Mouse (Mus musculus) spleen, adult 12 weeks (tissue): ENCODE measurements around the gene Zfp622.
A peak's percentile ranks its signal among the peaks of the same experiment; 100 is the strongest.

ENCODE experiments used
- DNase-seq: peaks from one replicate; pipeline ENCODE4 v3.0.0; 2022; ENCODE audit warnings: low spot score

Gene Zfp622

DNA sequence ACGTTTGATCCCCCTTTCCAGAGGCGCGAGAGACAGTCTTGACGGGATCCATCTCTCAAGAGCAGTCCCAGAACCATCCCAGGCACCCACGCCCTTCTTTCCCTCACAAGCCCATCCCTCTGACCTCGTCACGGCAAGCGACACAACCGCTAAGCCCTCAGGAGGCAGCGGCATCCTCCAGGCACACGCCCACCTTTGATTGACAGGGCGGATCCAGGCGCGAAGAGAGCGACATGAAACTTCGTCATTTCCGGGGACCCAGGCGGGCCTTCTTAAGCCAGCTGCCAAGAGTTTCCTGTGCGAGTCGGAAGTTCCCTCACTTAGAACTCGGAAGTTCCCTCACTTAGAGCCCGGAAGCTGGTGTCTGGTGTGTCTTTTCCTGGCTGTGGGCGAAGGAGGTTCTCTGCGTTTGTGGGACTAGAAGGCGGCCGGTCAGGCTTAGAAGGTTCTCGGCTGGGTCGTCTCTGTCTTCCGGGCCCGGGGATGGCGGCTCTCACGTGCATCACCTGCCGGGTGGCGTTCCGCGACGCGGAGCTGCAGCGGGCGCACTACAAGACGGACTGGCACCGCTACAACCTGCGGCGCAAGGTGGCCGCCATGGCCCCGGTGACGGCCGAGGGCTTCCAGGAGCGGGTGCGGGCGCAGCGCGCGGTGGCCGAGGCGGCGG lies at the start of gene Zfp622:
TSS of gene Zfp622 (plus strand) at position 300 of the 667 bp plus-strand sequence.
- peak; percentile 88 for DNase-seq

DNA sequence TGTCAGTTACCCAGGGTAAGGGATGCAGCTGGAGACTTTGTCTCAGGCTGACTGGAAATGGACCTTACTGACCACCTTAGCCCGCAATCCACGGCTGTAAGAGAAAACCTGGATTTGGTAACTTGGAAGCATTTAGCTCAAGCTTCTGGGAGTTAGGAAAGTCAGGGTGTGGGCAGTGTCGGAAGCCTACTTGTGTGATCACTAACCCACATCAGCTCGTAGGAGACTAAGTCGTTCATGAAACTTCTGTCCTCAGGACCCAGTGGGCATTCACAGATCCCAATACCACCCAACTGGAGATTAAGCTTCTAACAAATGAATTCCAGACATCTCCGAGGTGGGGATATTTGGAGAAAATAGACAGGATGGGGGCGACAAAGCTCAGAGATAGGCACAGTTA lies 49.8 kb upstream of the Zfp622 start:
- no peak for DNase-seq

DNA sequence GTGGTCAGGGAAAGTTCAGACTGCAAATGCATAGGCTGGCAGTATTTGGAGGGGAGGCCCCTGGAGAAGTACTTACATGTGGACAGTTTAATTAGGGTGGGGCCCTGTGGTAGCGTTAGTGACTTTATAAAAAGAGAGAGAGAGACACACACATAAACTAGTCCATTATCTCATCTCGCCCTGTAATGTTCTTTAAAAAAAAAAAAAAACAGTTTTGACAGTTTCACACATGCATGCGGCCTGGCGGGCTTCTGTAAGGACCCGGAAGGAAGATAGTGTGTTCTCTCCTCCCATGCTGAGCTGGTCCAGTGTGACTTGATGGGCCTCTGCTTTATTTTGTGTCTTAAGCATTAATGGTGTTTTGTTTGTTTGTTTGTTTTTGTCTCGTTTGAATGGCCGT lies 45.7 kb upstream of the Zfp622 start:
- no peak for DNase-seq

DNA sequence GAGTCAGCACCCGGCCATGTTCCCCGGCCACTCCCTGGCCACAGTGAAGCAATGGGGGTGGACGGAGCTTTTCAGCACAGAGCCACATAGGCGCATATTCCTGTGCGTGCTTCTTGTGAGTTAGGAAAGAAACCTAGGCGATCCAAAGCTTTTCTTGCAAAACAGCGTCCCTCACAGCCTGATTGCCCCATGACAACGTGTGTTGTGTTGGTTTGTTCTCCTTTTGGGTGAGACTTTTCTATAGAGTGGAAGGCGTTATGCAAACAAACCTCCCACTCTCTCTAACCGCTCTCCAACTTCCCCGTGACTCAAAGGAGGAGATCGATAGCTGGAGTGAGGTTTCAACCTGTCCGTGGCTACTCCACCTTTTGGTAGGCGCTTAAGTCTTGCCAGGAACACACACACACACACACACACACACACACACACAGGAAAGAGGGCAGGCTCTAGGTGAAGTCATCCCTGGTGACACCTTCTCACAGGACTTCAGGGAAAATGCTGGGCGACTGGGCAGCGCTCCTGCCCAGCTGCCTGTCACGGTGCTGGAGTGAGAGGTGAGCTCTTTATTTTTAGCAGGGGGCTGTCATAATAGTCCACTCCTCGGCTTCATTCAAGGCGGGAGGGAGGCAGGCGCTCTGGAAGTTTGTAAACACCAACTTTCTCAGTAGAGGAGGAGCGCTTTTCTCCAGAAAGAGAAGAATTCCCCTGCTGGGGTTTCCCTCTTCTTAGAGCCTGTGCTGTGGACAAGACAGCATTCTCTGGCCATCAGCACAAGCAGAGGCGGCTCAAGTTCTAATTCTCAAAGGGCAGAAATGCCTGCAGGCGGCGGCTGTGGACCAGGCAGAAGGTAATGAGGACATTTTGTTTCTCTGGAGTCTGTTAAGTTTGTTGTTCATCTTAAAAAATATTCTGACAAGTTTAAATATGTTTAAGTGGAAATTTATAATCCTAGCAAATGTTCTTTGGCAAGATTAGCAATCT lies 43.5 kb upstream of the Zfp622 start:
- no peak for DNase-seq

DNA sequence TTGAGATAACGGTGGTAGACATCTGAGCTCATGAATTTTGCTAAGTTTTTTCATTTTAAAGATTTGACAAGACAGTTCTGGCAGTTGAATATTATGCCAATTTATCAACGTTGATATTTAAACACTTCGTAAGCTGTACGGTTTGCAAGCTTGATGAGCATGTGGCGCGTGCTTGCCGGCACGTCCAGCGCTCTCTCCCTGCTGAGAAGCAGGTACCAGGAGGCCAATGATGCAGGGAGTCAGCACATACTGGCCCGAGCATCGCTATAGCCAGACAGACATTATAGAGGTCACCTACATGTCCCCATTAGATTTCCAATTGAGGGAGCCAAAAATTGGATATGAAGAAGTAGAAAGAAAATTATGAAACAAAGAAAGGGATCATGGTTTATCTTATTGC lies 42.7 kb upstream of the Zfp622 start:
- DNase-seq = no peak

DNA sequence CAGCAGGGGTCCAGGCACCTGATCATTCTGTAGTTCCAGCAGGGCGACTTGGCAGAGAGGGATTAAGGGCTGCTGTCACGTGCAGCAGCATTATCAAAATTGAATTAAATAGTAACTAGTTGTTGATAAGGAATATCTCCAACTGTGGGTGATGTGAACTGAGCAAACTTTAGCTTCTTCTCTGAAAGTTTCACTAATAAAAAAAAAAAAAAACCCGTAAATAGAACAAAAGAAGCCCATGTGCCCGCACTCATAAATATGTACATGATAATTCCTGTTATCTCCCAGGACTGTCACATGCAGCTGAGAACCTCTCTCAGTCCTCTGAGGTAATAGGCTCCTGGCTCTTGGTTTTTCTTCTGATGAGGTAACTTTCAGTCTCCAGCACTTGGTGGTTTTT lies 41.8 kb upstream of the Zfp622 start:
- DNase-seq = no peak

DNA sequence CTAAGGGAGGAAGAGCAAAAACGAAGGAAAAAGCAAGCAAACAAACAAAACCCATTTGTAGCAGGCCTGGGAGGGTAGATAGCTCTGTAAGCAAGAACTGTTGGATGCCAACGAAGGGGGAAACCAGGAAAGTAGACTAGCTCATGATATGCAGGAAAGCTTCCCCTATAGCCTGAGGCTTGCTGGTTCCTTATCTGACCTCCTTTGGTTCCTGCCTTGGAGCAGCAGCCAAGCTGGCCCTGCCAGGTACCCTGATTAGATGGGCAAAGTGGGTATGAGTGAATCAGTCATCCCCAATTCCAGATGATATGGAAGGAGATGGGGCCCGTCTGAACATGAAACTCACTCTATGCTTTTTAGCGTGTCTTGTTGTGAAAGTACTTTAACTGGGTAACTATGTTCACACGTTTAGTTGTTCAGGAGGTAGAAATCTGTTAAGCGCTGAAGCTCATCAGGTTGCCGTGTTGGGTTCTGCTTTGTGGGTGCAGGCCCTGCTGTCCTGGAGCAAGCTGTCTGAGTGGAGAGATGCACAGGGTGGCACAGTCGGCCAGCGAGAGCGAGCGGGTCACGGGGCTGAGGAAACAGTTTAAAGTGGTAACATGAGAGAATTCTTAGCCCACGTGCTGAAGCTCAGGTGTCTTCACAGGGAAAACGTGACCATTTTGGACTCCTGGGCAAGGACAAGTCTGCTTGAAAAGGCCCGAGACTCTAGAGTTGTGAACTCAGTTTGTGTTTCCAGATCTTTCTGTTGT lies 40.6 kb upstream of the Zfp622 start:
- no peak for DNase-seq

DNA sequence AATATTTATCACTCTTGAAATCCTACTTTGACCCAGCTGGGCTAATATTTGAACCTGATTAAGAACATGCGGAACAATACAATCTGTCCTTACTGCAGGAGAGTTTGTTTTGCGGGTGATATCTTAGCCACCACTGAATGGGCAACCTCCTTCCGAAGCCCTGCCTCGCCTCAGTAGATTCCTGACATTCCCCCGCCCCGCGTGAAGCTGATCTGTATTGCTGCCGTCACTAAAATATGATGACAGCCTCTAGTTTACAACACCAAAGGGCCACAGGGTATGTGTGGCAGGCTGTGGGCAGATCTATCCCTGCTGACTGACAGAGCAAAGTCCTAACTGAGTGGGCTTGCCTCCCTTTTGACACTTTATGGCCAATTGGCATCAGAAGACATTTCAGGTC lies 38.9 kb upstream of the Zfp622 start:
- DNase-seq = no peak

DNA sequence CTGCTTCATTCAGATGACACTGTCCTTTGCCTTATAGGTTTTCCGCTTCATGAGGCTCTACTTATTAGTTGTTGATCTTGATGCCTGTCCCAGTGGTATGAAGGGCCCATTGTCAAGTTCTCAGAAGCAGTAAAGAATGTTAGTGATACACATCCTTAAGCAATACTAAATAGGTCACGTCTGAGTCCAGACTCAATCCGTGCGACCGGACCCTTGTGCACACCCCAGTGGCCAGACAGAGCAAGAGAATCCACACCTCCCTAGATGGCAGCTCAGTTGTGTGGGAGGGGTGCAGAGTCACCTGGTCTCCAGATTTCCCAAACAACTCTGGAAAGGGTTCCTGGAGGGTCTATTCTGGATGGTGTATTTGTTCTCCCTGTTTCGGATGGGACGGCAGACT lies 37.7 kb upstream of the Zfp622 start:
- DNase-seq = no peak

DNA sequence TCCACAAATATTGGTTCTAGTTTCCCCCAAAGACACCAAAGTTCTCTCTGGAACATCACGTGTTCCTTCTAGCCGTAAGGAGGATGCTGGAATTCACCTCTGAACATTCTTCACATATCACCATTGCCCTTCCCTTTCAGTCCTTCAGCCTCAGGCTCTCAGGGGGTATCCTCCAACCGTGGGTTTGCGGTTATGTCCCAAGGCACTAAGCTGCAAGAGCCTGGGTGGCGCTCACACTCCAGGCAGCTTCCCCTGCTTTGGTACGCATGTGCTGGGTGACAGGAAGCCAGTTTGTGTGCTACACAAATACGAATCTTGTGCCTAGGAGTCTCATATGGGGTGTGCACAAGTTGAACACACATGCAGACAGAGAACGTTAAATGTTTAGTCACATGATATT lies 36.8 kb upstream of the Zfp622 start:
- DNase-seq = no peak

DNA sequence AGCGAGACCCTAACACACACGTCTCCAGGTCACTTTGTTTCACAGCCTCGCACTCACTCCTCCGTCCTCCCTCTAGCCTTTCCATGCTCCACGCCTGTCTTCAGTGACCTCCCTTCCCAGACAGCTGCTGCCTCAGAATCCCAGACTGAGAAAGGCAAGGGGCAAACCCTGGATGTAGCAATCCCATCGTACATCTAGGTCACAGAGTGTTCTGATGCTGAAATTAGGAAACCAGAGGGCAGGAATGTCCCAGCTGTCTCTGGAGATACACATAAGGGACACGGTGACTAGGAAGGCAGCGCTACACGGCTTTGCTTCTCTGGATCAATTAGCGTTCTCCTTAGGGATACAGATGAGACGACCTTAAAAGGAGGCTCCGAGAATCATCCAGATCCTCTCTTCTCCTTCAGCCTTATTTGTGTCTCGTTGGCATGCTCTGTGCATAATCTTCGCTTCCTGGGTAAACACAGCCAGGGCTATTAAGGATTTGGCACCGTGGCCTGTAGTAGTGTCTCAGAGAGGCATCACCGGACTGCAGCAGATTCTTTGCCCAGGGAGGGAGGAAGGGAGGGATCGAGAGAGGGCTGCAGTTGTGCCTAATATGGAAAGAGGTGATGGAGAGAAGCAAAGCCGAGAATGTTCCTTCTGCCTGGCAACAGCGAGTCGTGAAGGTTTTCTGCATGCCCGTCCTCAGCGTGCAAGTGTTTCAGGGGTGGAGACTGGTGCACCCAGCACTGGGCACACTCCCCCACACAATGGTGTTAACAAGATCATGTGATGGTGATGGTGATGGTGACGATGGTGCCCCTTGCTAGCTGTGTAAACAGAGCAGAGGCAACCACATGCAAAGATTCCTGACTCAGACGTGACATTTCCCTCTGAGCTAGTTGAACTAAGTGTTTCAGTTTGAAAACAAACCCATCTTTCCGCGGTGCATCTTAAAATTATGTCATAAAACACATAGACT lies 35.6 kb upstream of the Zfp622 start:
- DNase-seq = no peak

DNA sequence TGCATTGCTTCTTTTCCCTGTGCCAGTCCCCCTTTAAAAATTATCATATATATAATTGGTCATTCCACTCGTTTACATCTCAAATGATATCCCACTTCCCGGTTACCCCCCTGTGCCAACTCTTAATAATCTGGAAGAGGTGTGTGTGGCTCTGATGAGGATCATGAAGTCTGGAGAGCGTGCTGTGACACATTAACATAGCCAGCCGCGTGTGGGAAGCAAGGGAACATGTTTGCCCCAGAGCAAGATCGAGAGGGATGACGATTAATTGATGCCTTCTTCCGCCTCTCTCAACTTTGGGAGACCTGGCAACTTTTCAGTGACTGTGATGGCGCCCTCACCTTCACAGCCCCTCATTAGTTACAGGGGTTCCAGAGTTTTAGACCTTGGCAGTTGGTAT lies 34.5 kb upstream of the Zfp622 start:
- DNase-seq = no peak

DNA sequence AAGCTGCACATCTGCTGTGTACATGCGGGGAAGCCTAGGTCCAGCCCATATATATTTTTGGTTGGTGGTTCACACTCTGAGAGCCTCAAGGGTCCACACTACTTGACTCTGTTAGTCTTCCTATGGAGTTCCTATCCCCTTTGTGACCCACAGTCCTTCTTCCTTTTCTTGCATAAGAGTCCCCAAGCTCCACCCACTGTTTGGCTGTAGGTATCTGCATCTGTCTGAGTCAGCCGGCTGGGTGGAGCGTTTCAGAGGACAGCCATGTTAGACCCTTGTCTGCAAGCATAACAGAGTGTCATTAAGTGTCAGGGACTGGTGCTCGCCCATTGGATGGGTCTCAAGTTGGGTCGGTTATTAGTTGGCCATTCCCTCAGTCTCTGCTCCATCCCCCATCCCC lies 33.6 kb upstream of the Zfp622 start:
- no peak for DNase-seq

DNA sequence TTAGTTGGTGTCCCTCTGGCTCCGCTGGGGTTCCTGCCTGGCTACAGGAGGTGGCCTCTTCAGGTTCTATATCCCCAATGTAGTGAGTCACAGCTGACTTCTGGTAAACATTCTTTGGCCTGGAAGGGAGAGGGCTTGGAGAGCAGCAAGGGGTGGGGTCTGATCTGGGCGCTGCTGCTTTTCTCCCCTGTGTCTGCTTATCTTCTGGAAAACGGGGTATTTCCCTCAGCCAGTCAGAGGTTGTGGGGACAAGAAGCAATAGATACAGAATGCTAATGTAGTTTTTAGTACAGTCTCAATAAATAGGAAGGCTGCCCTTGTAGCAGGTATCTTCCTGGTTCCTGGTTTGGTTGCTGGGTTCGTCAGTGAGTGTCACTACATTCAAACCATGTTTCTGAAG lies 33.1 kb upstream of the Zfp622 start:
- DNase-seq = no peak

DNA sequence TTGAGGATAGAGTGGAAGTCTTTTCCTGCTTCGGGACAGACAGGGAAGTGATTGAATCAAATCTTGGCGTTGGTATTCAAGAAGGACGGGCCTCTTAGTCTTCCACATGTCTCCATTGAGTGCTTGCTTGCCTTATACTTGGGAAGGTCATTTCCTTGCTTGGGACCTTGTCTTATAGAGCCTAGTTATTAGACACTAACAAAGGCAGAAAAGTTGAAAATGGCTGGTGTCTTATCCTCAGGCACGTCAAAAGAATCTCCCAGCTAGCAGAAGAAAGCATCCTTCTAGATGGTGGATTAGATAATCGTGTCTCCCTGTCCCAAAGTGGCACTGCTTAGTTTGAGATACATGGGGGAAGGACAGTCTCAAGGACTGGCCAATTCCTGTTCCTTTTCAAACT lies 28.2 kb upstream of the Zfp622 start:
- no peak for DNase-seq

DNA sequence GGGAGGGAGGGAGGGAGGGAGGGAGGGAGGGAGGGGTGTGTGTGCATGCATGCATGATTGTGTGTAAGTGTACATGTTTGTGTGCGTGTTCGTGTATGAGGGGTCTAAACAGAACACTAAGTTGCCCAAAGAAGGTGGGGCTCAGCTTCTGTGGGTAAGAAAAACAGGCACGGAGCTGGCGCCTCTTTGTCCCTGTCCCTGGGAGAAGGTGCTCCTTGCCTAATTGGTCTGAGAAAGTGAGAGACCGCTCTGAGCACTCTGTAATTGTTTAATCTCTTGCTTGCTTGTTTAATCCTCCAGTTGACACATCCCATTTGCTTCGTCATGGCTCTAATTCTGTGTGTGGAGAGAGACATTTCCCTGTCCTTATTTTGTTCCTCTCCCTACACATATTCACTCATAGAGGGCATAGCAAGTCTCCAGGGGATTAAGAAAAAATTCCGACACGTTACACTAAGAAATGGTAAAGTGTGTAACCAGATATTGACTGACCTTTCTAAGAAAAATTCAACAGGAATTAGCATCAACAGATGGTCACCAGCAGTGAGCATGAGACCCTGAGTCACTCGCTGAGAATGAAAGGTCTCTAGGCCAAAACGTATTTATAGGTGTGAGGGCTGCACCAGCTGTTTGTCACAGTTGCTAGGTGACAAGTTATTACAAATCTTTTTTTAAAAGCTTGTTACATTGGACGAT lies 27.6 kb upstream of the Zfp622 start:
- DNase-seq = no peak

DNA sequence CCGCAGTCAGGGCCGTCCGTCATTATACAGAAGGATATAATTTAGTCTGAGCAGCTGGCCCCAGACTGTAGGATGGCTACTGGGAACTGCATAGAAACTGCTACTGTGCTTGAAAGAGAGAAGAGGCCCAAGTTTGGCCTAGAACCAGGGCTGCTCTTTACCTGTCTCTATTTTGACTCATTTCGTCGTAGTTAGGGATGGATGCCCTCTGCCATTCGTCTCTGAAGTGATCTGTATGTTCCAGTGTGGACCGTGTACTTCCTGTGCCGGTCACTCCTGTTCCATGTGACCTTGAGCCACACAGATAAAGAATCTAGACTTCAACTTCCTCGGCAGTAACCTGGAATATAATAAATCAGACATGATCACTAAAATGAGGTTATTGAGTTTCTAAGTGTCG lies 26.5 kb upstream of the Zfp622 start:
- DNase-seq = no peak

DNA sequence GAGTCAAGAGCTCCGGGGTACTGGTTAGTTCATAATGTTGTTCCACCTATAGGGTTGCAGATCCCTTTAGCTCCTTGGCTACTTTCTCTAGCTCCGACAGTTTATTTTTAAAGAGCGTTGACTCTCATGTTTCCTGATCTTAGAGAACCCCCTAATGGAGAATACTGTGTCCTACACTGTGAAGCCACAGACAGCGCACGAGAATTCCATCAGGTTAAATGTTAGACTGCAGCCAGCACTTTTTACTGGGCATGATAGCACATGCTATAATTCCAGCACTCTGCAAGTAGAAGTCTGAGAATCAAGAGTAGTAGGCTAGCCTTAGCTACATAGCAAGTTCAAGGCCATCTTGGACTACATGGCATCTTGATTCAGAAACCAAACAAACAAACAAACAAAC lies 24.8 kb upstream of the Zfp622 start:
- no peak for DNase-seq

DNA sequence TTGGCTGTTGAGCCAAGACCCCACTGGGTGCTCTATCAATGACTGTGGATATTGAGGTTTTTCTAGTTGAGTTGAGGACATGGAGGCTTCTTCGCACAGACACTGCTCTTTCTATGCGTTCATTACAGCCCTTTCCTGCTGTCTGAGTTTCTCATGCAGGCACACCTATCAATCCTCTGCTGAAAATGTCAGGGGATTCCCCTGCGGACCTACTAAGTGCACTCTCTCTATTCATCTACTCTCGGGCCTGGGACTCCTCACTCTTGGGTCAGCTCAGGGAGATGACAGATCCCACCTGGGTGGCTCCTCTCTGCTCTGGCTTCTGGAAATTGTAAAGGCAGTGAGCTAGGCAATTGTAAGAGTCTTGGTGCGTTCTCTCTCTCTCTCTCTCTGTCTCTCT lies 23.9 kb upstream of the Zfp622 start:
- no peak for DNase-seq

DNA sequence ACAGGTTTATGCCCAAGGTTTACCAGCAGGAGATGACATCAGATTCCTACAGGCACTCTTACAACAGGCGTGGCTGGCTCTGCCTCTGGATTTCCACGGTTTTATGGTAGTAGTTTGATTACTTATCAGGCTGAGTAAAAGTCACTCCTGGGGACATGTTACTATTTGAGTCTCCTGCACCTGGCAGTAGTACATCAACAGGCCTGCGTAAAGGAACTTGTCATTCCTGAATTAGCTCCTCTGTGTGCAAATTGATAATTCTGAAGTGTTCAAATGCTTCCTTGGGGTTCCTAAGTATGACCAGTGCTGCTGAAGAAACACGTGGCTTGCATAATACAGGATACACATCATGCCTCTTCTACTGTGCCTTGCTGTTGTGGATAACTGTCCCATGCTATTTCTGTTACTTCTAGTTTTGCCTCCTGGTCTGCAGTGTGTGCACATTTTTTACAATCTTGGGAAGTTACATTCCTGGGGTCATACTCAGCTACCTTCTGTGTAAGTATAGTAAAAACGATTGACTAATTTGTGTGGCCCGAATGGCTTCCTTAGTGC lies 17.9 kb upstream of the Zfp622 start:
- DNase-seq = no peak

DNA sequence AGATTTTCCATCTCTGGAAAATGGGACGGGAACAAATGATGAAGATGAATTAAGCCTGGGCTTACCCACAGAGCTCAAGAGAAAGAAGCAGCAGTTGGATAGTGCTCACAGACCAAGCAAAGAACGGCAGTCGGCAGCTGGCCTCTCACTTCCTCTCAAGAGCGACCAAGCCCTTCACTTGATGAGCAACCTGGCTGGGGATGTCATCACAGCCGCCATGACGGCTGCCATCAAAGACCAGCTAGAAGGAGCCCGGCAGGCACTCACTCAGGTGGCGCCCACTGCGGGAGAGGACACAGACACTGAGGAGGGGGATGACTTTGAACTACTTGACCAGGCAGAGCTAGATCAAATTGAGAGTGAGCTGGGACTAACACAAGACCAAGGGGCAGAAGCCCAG lies 12.6 kb upstream of the Zfp622 start:
- DNase-seq = no peak
